Mouse (Mus musculus): ENCODE data around the gene Ly6g6f.

DNA sequence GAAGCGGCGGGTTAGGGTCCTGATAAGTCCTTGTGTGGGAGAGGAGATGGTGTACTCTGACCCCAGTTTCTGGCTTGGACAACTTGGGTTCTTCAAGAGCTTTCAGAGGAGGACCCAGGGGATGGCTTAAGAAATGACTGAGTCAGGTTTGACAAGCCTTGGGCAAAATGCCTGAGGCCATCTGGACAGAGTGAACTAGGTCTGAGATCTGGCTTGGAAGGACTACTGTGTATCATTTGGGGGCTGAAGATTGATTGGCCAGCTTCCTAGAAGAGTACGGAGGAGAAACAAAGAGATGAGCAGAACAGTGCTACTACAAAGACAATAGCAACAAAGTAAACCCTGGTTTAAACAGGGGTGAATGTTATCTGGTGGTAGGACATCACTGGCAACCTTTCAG lies 21.9 kb downstream of the Ly6g6f start:
- TF ChIP-seq GATA1 (IDR thresholded peaks at IDR 0.05; ENCODE audit: borderline replicate concordance, low read length): no peak
- no peak for TF ChIP-seq FLI1 (IDR thresholded peaks at IDR 0.05; ENCODE audit: low read length)

All from megakaryocyte, embryonic 14.5 days (primary cell).